Comparison of ENCODE assay signal across 22 mouse cellular contexts in genomic region chr13:114315374-114315773, GRCm38 (mm10).
"Had no signal": no experiment of that assay in that cellular context is flagged by ENCODE, and none has a peak within 500 bp of the region (broad histone marks: within the 10 kb centered on the region; RNA-seq: fewer than 3 reads in every experiment).

No protein-coding gene starts in this region.

- H3K4me2 ChIP-seq: limb, embryonic 12.5 days; limb, embryonic 15.5 days; midbrain, embryonic 13.5 days; neural tube, embryonic 13.5 days had no signal

- H3K9me3 ChIP-seq: limb, embryonic 12.5 days; limb, embryonic 15.5 days; midbrain, embryonic 10.5 days; midbrain, embryonic 13.5 days; neural tube, embryonic 13.5 days had no signal

- H3K9ac ChIP-seq: limb, embryonic 12.5 days; limb, embryonic 15.5 days; midbrain, embryonic 13.5 days; neural tube, embryonic 13.5 days had no signal

- ATAC-seq: inflammation-experienced regulatory T-cells, adult 6 months; intestine, embryonic 16.5 days; midbrain, embryonic 13.5 days; midbrain, embryonic 16.5 days had no signal

- H3K4me1 ChIP-seq: limb, embryonic 12.5 days; limb, embryonic 15.5 days; neural tube, embryonic 13.5 days had no signal

- DNase-seq: kidney, adult 18-20 months; kidney, adult 9 months; kidney, postnatal 25 days; layer of hippocampus, postnatal 36 days; left cerebral cortex, postnatal 4 days; lung, adult 2 months; lung, postnatal 14 days; lung, postnatal 4 days; retina, postnatal 1 day; thymus, adult 18-20 months; thymus, postnatal 36 days had no signal

- H3K4me3 ChIP-seq: layer of hippocampus, adult 2 months; limb, embryonic 12.5 days; limb, embryonic 15.5 days; midbrain, embryonic 10.5 days; midbrain, embryonic 13.5 days; myocyte; neural tube, embryonic 13.5 days had no signal

- H3K27me3 ChIP-seq: limb, embryonic 12.5 days; limb, embryonic 15.5 days; midbrain, embryonic 13.5 days; neural tube, embryonic 13.5 days had no signal

- H3K27ac ChIP-seq: kidney, postnatal 0 days; layer of hippocampus, adult 2 months; limb, embryonic 12.5 days; limb, embryonic 15.5 days; midbrain, embryonic 10.5 days; midbrain, embryonic 13.5 days; neural tube, embryonic 13.5 days had no signal
